Mouse (Mus musculus) liver, embryonic 13.5 days (tissue): ENCODE data around the gene Spata18. TPM values are rescaled to one million over a fixed set of nuclear protein-coding genes. Genes with fewer than 3 reads are reported as not detected.

ENCODE experiments used
- ATAC-seq: fragments of 200-750 bp; cut with Nextera tagmentation; 2 replicates; pipeline ENCODE4 v1.8.0; 2017; ENCODE audit warnings: low read depth, mild to moderate bottlenecking, moderate number of reproducible peaks, moderate library complexity
- DNase-seq: peaks from one replicate; pipeline ENCODE4 v3.0.0; 2022
- H3K27ac ChIP-seq: fragments of 300-500 bp; sonication (generic); 2 replicates; pipeline ENCODE4 v1.5.1; 2015; ENCODE audit warnings: moderate library complexity, mild to moderate bottlenecking, inconsistent platforms
- H3K27me3 ChIP-seq: fragments of 300-500 bp; sonication (generic); 2 replicates; pipeline ENCODE4 v1.6.1; 2015; ENCODE audit warnings: mild to moderate bottlenecking, inconsistent platforms
- H3K36me3 ChIP-seq: fragments of 300-500 bp; sonication (generic); 2 replicates; pipeline ENCODE4 v1.6.1; 2015; ENCODE audit warnings: mild to moderate bottlenecking, inconsistent platforms
- H3K4me1 ChIP-seq: fragments of 300-500 bp; sonication (generic); replicated peaks from 2 replicates; pipeline ENCODE4 v1.6.1; 2015; ENCODE audit warnings: inconsistent platforms
- H3K4me2 ChIP-seq: fragments of 300-500 bp; sonication (generic); 2 replicates; pipeline ENCODE4 v1.6.1; 2015; ENCODE audit warnings: inconsistent platforms, mild to moderate bottlenecking, moderate library complexity
- H3K4me3 ChIP-seq: fragments of 300-500 bp; sonication (generic); replicated peaks from 2 replicates; pipeline ENCODE4 v1.5.1; 2015; ENCODE audit warnings: mild to moderate bottlenecking, inconsistent platforms
- H3K9ac ChIP-seq: fragments of 300-500 bp; sonication (generic); 2 replicates; pipeline ENCODE4 v1.6.1; 2015; ENCODE audit warnings: mild to moderate bottlenecking, inconsistent platforms
- H3K9me3 ChIP-seq: fragments of 300-500 bp; sonication (generic); replicated peaks from 2 replicates; pipeline ENCODE4 v1.6.1; 2016; ENCODE audit warnings: inconsistent platforms
- WGBS: fragments of 180-500 bp; shearing (Covaris S2); methylation state at CpG from one replicate; pipeline ENCODE4 v1.1.7; 2015; ENCODE audit not compliant: insufficient replicate concordance; 5-methylcytosine and 5-hydroxymethylcytosine counted together
- polyA plus RNA-seq: library from polyadenylated mRNA; unstranded; fragments of >200 nt; fragmentation: Nextera tagmentation; extraction: Ambion mirVana; gene quantifications from 2 replicates; pipeline ENCODE4 v1.2.1, GENCODE M21; 2015

Spata18 gene
- not detected in 2 replicates for polyA plus RNA-seq

GRCm38 (mm10) chr5:73651061-73651854 is at the start of gene Spata18:
TSS of gene Spata18 (plus strand) at chr5:73651379.
- H3K4me3 ChIP-seq: peak within 1 kb of the TSS; percentile 54
- H3K4me1 ChIP-seq: peaks cover 33% of the 10 kb centered on the region
- peaks cover 81% of the 10 kb centered on the region for H3K27me3 ChIP-seq
- no peaks in the 10 kb centered on the region for H3K36me3 ChIP-seq
- ATAC-seq (no peak), DNase-seq (no peak)
- H3K9me3 ChIP-seq: no peaks in the 10 kb centered on the region
- WGBS: under 1% methylated on average over 57 of the region's 57 CpGs
- no peak within 1 kb of the TSS for H3K27ac ChIP-seq
- 0 out of 2 replicates have a peak within 1 kb of the TSS, but pooled peaks have one; percentile 33 for H3K9ac ChIP-seq
- H3K4me2 ChIP-seq: peak within 1 kb of the TSS; percentile 77

GRCm38 (mm10) chr5:73602865-73603264 is 48.3 kb upstream of the Spata18 start:
- H3K4me1 ChIP-seq: no peaks in the 10 kb centered on the region
- H3K4me2 ChIP-seq: no peak overlapping the region
- no peak overlapping the region for H3K9ac ChIP-seq
- H3K36me3 ChIP-seq: no peaks in the 10 kb centered on the region
- H3K27ac ChIP-seq: no peak overlapping the region
- no peaks in the 10 kb centered on the region for H3K27me3 ChIP-seq
- 46% methylated on average over 3 of the region's 3 CpGs for WGBS
- no peaks in the 10 kb centered on the region for H3K9me3 ChIP-seq
- no peak for ATAC-seq
- DNase-seq: no peak
- H3K4me3 ChIP-seq: no peak overlapping the region

- Histone ChIP-seq H3K9ac (no peak overlapping the region), H3K9me3 (no peaks in the 10 kb centered on the region), H3K27ac (no peak overlapping the region), H3K36me3 (no peaks in the 10 kb centered on the region), H3K4me1 (no peaks in the 10 kb centered on the region), H3K27me3 (no peaks in the 10 kb centered on the region), H3K4me2 (no peak overlapping the region), H3K4me3 (no peak overlapping the region)
- ATAC-seq (no peak), DNase-seq (no peak)
- 77% methylated on average over 6 of the region's 6 CpGs for WGBS
Observed at GRCm38 (mm10) chr5:73604542-73604941, 46.6 kb upstream of the Spata18 start.

GRCm38 (mm10) chr5:73604964-73605363 is 46.2 kb upstream of the Spata18 start:
- Histone ChIP-seq H3K4me1 (no peaks in the 10 kb centered on the region), H3K9me3 (no peaks in the 10 kb centered on the region), H3K4me3 (no peak overlapping the region), H3K4me2 (no peak overlapping the region), H3K36me3 (no peaks in the 10 kb centered on the region), H3K27me3 (no peaks in the 10 kb centered on the region), H3K27ac (no peak overlapping the region), H3K9ac (no peak overlapping the region)
- 73% methylated on average over 6 of the region's 6 CpGs for WGBS
- no peak for DNase-seq
- ATAC-seq: no peak

GRCm38 (mm10) chr5:73611071-73611470 is 40.1 kb upstream of the Spata18 start:
- no peak overlapping the region for H3K4me3 ChIP-seq
- H3K27ac ChIP-seq: no peak overlapping the region
- no peaks in the 10 kb centered on the region for H3K36me3 ChIP-seq
- WGBS: 79% methylated on average over 4 of the region's 4 CpGs
- no peak for DNase-seq
- no peaks in the 10 kb centered on the region for H3K9me3 ChIP-seq
- H3K27me3 ChIP-seq: no peaks in the 10 kb centered on the region
- no peak for ATAC-seq
- no peak overlapping the region for H3K9ac ChIP-seq
- no peak overlapping the region for H3K4me2 ChIP-seq
- H3K4me1 ChIP-seq: no peaks in the 10 kb centered on the region

- 73% methylated on average over 8 of the region's 8 CpGs for WGBS
- Histone ChIP-seq H3K9me3 (no peaks in the 10 kb centered on the region), H3K27ac (no peak overlapping the region), H3K4me1 (no peaks in the 10 kb centered on the region), H3K36me3 (no peaks in the 10 kb centered on the region), H3K27me3 (no peaks in the 10 kb centered on the region), H3K9ac (no peak overlapping the region), H3K4me2 (no peak overlapping the region), H3K4me3 (no peak overlapping the region)
- ATAC-seq: no peak
- DNase-seq: no peak
Observed at GRCm38 (mm10) chr5:73613296-73613695, 37.9 kb upstream of the Spata18 start.

- Histone ChIP-seq H3K4me1 (no peaks in the 10 kb centered on the region), H3K4me3 (no peak overlapping the region), H3K4me2 (no peak overlapping the region), H3K36me3 (no peaks in the 10 kb centered on the region), H3K27me3 (no peaks in the 10 kb centered on the region), H3K27ac (no peak overlapping the region), H3K9me3 (no peaks in the 10 kb centered on the region), H3K9ac (no peak overlapping the region)
- ATAC-seq (no peak), DNase-seq (no peak)
- 33% methylated on average over 7 of the region's 7 CpGs for whole genome bisulfite sequencing
Observed at GRCm38 (mm10) chr5:73615211-73615610, 36.0 kb upstream of the Spata18 start.

GRCm38 (mm10) chr5:73618969-73619368 is 32.2 kb upstream of the Spata18 start:
- no peaks in the 10 kb centered on the region for H3K9me3 ChIP-seq
- H3K27me3 ChIP-seq: no peaks in the 10 kb centered on the region
- H3K36me3 ChIP-seq: no peaks in the 10 kb centered on the region
- no peak overlapping the region for H3K27ac ChIP-seq
- 55% methylated on average over 1 of the region's 1 CpGs for WGBS
- ATAC-seq (no peak), DNase-seq (no peak)
- H3K4me2 ChIP-seq: no peak overlapping the region
- no peaks in the 10 kb centered on the region for H3K4me1 ChIP-seq
- no peak overlapping the region for H3K9ac ChIP-seq
- no peak overlapping the region for H3K4me3 ChIP-seq

GRCm38 (mm10) chr5:73625505-73625904 is 25.7 kb upstream of the Spata18 start:
- H3K4me2 ChIP-seq: no peak overlapping the region
- H3K9me3 ChIP-seq: no peaks in the 10 kb centered on the region
- DNase-seq (no peak), ATAC-seq (no peak)
- H3K27me3 ChIP-seq: no peaks in the 10 kb centered on the region
- no peak overlapping the region for H3K9ac ChIP-seq
- H3K4me3 ChIP-seq: no peak overlapping the region
- no peaks in the 10 kb centered on the region for H3K36me3 ChIP-seq
- peaks cover 6% of the 10 kb centered on the region for H3K4me1 ChIP-seq
- WGBS: 31% methylated on average over 1 of the region's 1 CpGs
- no peak overlapping the region for H3K27ac ChIP-seq

- DNase-seq: no peak
- Histone ChIP-seq H3K9ac (no peak overlapping the region), H3K36me3 (no peaks in the 10 kb centered on the region), H3K27me3 (no peaks in the 10 kb centered on the region), H3K4me2 (no peak overlapping the region), H3K4me3 (no peak overlapping the region), H3K9me3 (no peaks in the 10 kb centered on the region), H3K27ac (no peak overlapping the region), H3K4me1 (peaks cover 8% of the 10 kb centered on the region)
- WGBS: 80% methylated on average over 7 of the region's 7 CpGs
- no peak for ATAC-seq
Observed at GRCm38 (mm10) chr5:73626842-73627241, 24.3 kb upstream of the Spata18 start.

GRCm38 (mm10) chr5:73627559-73627958 is 23.6 kb upstream of the Spata18 start:
- DNase-seq (no peak), ATAC-seq (no peak)
- Histone ChIP-seq H3K4me2 (no peak overlapping the region), H3K9ac (no peak overlapping the region), H3K4me3 (no peak overlapping the region), H3K27me3 (no peaks in the 10 kb centered on the region), H3K9me3 (no peaks in the 10 kb centered on the region), H3K36me3 (no peaks in the 10 kb centered on the region), H3K4me1 (peaks cover 8% of the 10 kb centered on the region), H3K27ac (no peak overlapping the region)
- 68% methylated on average over 4 of the region's 4 CpGs for WGBS

- H3K27ac ChIP-seq: no peak overlapping the region
- no peak overlapping the region for H3K9ac ChIP-seq
- no peaks in the 10 kb centered on the region for H3K27me3 ChIP-seq
- 79% methylated on average over 15 of the region's 15 CpGs for WGBS
- no peak overlapping the region for H3K4me3 ChIP-seq
- H3K4me1 ChIP-seq: peaks cover 8% of the 10 kb centered on the region
- no peaks in the 10 kb centered on the region for H3K36me3 ChIP-seq
- no peak overlapping the region for H3K4me2 ChIP-seq
- no peak for ATAC-seq
- no peak for DNase-seq
- no peaks in the 10 kb centered on the region for H3K9me3 ChIP-seq
Observed at GRCm38 (mm10) chr5:73627991-73628390, 23.2 kb upstream of the Spata18 start.
